ENCODE assay signal across 17 mouse cellular contexts in the genomic region with DNA sequence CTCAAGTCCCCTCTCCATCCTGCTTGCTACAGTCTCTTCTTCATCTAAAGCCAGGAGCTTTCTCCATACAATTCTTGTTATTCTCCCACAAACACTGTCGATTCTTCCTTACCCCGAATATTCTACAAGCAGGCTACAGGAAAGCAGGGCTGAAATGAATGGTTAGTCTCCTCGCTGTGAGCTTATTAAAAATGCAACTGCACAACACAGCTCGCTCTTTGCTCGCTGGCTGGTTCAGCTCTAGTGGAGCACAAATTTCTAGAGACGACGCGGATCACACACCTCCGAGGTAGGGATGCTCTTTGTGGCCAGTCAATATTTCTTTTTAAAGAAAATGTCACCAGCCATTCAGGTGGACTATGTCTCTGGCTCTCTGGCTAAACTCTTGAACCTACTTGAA.
DNase-seq lines count a peak whose midpoint lies in the region; ATAC-seq and TF ChIP-seq lines count a peak whose summit lies in the region.
"Had no signal": no experiment of that assay in that cellular context is flagged by ENCODE, and none has a peak within 500 bp of the region (broad histone marks: within the 10 kb centered on the region; RNA-seq: fewer than 3 reads in every experiment).

No protein-coding gene starts in this region.

- 53% methylated on average over 9 of the region's 9 CpGs for WGBS in forebrain, embryonic 11.5 days
- WGBS in hindbrain, embryonic 12.5 days: 43% methylated on average over 9 of the region's 9 CpGs
- WGBS in midbrain, embryonic 15.5 days: 27% methylated on average over 9 of the region's 9 CpGs
- 89% methylated on average over 9 of the region's 9 CpGs for WGBS in liver, postnatal 0 days (ENCODE audit: insufficient replicate concordance)

- peak overlapping the region; percentile 5; the same call in 1 of the 2 replicates for H3K9ac ChIP-seq in forebrain, embryonic 11.5 days (ENCODE audit: low read length)
- H3K9ac ChIP-seq in hindbrain, embryonic 12.5 days: no peak overlapping the region
- peak overlapping the region; percentile 29; the same call in 1 of the 2 replicates for H3K9ac ChIP-seq in midbrain, embryonic 15.5 days
- no peak overlapping the region for H3K9ac ChIP-seq in liver, postnatal 0 days (replicated peaks)

- TF ChIP-seq CTCF in brain, embryonic 14.5 days (IDR thresholded peaks at IDR 0.05; ENCODE audit: borderline replicate concordance, extremely low read depth, insufficient read depth, insufficient read length): no peak
- no peak for TF ChIP-seq CTCF in liver, postnatal 0 days (IDR thresholded peaks at IDR 0.05; ENCODE audit: low read depth)

- no peak overlapping the region for H3K4me3 ChIP-seq in forebrain, embryonic 11.5 days (ENCODE audit: low read depth, low read length)
- no peak overlapping the region for H3K4me3 ChIP-seq in hindbrain, embryonic 12.5 days
- H3K4me3 ChIP-seq in midbrain, embryonic 15.5 days: no peak overlapping the region
- H3K4me3 ChIP-seq in liver, postnatal 0 days (ENCODE audit: low read depth, low read length): no peak overlapping the region
- H3K4me3 ChIP-seq: heart, embryonic 10.5 days; layer of hippocampus, adult 2 months had no signal

- TF ChIP-seq POLR2A in brain, embryonic 14.5 days (IDR thresholded peaks at IDR 0.05; ENCODE audit: borderline replicate concordance, extremely low read depth, insufficient read depth, insufficient read length, poor library complexity, severe bottlenecking): no peak

- H3K27me3 ChIP-seq in forebrain, embryonic 11.5 days (ENCODE audit: control insufficient read depth, insufficient read depth, low read length): no peaks in the 10 kb centered on the region
- no peaks in the 10 kb centered on the region for H3K27me3 ChIP-seq in hindbrain, embryonic 12.5 days
- no peaks in the 10 kb centered on the region for H3K27me3 ChIP-seq in midbrain, embryonic 15.5 days (replicated peaks)
- no peaks in the 10 kb centered on the region for H3K27me3 ChIP-seq in liver, postnatal 0 days (ENCODE audit: insufficient read depth, low read length)

- H3K36me3 ChIP-seq in forebrain, embryonic 11.5 days (ENCODE audit: control insufficient read depth, insufficient read depth, low read length): no peaks in the 10 kb centered on the region
- H3K36me3 ChIP-seq in hindbrain, embryonic 12.5 days: no peaks in the 10 kb centered on the region
- H3K36me3 ChIP-seq in midbrain, embryonic 15.5 days (replicated peaks): no peaks in the 10 kb centered on the region
- no peaks in the 10 kb centered on the region for H3K36me3 ChIP-seq in liver, postnatal 0 days (replicated peaks; ENCODE audit: insufficient read depth, low read length)
- H3K36me3 ChIP-seq: G1E; heart, embryonic 10.5 days had no signal

- peak; percentile 69 for DNase-seq in brain, embryonic 14.5 days (ENCODE audit: low read depth)
- no peak for DNase-seq in forebrain, embryonic 11.5 days (ENCODE audit: low spot score)
- no peak for DNase-seq in thymus, postnatal 36 days
- no peak for DNase-seq in liver, postnatal 0 days
- no peak for DNase-seq in left cerebral cortex, adult 11 months (ENCODE audit: low spot score)
- DNase-seq: adrenal gland, adult 2 months; cerebellum, adult 9-10 months; embryo, embryonic 11 days; gastrocnemius, postnatal 25 days; kidney, adult 18-20 months; liver; lung, adult 2 months had no signal

- H3K4me1 ChIP-seq in forebrain, embryonic 11.5 days (replicated peaks; ENCODE audit: control insufficient read depth, insufficient read depth, low read length): peaks cover 12% of the 10 kb centered on the region
- H3K4me1 ChIP-seq in hindbrain, embryonic 12.5 days: peaks cover 12% of the 10 kb centered on the region
- peaks cover 11% of the 10 kb centered on the region for H3K4me1 ChIP-seq in midbrain, embryonic 15.5 days
- H3K4me1 ChIP-seq in liver, postnatal 0 days (ENCODE audit: insufficient read depth): no peaks in the 10 kb centered on the region
- H3K4me1 ChIP-seq: heart, embryonic 10.5 days had no signal

- 0 out of 2 replicates have a peak, but pooled peaks have one; percentile 7 for ATAC-seq in forebrain, embryonic 11.5 days (replicated peaks; ENCODE audit: low FRiP score)
- ATAC-seq in hindbrain, embryonic 12.5 days (ENCODE audit: low FRiP score): peak; percentile 58; the same call in 1 of the 2 replicates
- ATAC-seq in midbrain, embryonic 15.5 days (replicated peaks): no peak
- no peak for ATAC-seq in liver, postnatal 0 days

- no peak for TF ChIP-seq EP300 in liver, postnatal 0 days (IDR thresholded peaks at IDR 0.05; ENCODE audit: low read depth)

- no peak overlapping the region for H3K4me2 ChIP-seq in forebrain, embryonic 11.5 days (ENCODE audit: low read depth, low read length, severe bottlenecking)
- peak overlapping the region; percentile 19 for H3K4me2 ChIP-seq in hindbrain, embryonic 12.5 days (replicated peaks)
- H3K4me2 ChIP-seq in midbrain, embryonic 15.5 days: peak overlapping the region; percentile 18; the same call in 1 of the 2 replicates
- no peak overlapping the region for H3K4me2 ChIP-seq in liver, postnatal 0 days (ENCODE audit: low read depth, low read length)

- no peaks in the 10 kb centered on the region for H3K9me3 ChIP-seq in forebrain, embryonic 11.5 days (ENCODE audit: control insufficient read depth, low read length)
- no peaks in the 10 kb centered on the region for H3K9me3 ChIP-seq in hindbrain, embryonic 12.5 days (replicated peaks)
- no peaks in the 10 kb centered on the region for H3K9me3 ChIP-seq in midbrain, embryonic 15.5 days
- H3K9me3 ChIP-seq in liver, postnatal 0 days (ENCODE audit: low read length): no peaks in the 10 kb centered on the region
- H3K9me3 ChIP-seq: heart, embryonic 10.5 days had no signal

- no peak overlapping the region for H3K27ac ChIP-seq in forebrain, embryonic 11.5 days (ENCODE audit: low read depth, low read length)
- peak overlapping the region; percentile 71 for H3K27ac ChIP-seq in hindbrain, embryonic 12.5 days
- H3K27ac ChIP-seq in midbrain, embryonic 15.5 days: peak overlapping the region; percentile 53
- H3K27ac ChIP-seq in liver, postnatal 0 days (ENCODE audit: low read depth): no peak overlapping the region
- H3K27ac ChIP-seq: heart, embryonic 10.5 days; layer of hippocampus, adult 2 months had no signal

Comparison
In these comparisons a context has a peak if more than half of its experiments do, and no peak if none do; other contexts are left out.
1. ATAC-seq: peak in forebrain, embryonic 11.5 days (single experiment) and hindbrain, embryonic 12.5 days (single experiment); none in midbrain, embryonic 15.5 days (single experiment) and liver, postnatal 0 days (single experiment).
2. H3K27ac ChIP-seq: peak in hindbrain, embryonic 12.5 days (single experiment) and midbrain, embryonic 15.5 days (single experiment); none in forebrain, embryonic 11.5 days (single experiment) and liver, postnatal 0 days (single experiment).
3. H3K4me2 ChIP-seq: peak in hindbrain, embryonic 12.5 days (single experiment) and midbrain, embryonic 15.5 days (single experiment); none in forebrain, embryonic 11.5 days (single experiment) and liver, postnatal 0 days (single experiment).
4. H3K9ac ChIP-seq: peak in forebrain, embryonic 11.5 days (single experiment) and midbrain, embryonic 15.5 days (single experiment); none in hindbrain, embryonic 12.5 days (single experiment) and liver, postnatal 0 days (single experiment).